Mouse (Mus musculus): ENCODE data around the gene Tcl1. TPM values are rescaled to one million over a fixed set of nuclear protein-coding genes. Genes with fewer than 3 reads are reported as not detected.
"Not testable (repeated sequence)": the region's sequence is repeated elsewhere in the genome, so short reads cannot be mapped to it uniquely, and the experiment has no call there.

Gene Tcl1
- total and polyA plus RNA-seq, 3 experiments = 0.49 TPM; not detected in 2

GRCm38 (mm10) chr12:105217101-105217760, 5.4 kb downstream of the Tcl1 start:
- H3K4me3 ChIP-seq (ENCODE audit: low read depth, low read length) = no peak overlapping the region

GRCm38 (mm10) chr12:105209231-105209630, 13.4 kb downstream of the Tcl1 start:
- DNase-seq (ENCODE audit: low spot score) (no peak), ATAC-seq (ENCODE audit: extremely low read depth, insufficient number of reproducible peaks, low FRiP score, poor library complexity, severe bottlenecking) (no peak)
- H3K4me1 ChIP-seq (ENCODE audit: insufficient read depth, low read depth, low read length) = no peaks in the 10 kb centered on the region
- H3K4me3 ChIP-seq (ENCODE audit: low read depth, low read length) = no peak overlapping the region
- no peak for TF ChIP-seq TAL1 (conservative IDR thresholded peaks at IDR 0.05; ENCODE audit: low read depth, low read length)
- no peak for TF ChIP-seq CTCF (IDR thresholded peaks at IDR 0.05; ENCODE audit: low read depth, low read length)
- peaks cover 71% of the 10 kb centered on the region for H3K9me3 ChIP-seq (replicated peaks)
- no peaks in the 10 kb centered on the region for H3K36me3 ChIP-seq (replicated peaks)
- no peaks in the 10 kb centered on the region for H3K27me3 ChIP-seq (ENCODE audit: insufficient read depth, low read length)

More at GRCm38 (mm10) chr12:105217101-105217760, 5.4 kb downstream of the Tcl1 start:
- no peak for ATAC-seq (ENCODE audit: extremely low read depth, insufficient number of reproducible peaks, low FRiP score, poor library complexity, severe bottlenecking)
- Histone ChIP-seq H3K27me3 (ENCODE audit: insufficient read depth, low read length) (peaks cover under 1% of the 10 kb centered on the region; the same call in 1 of the 2 replicates), H3K36me3 (replicated peaks) (no peaks in the 10 kb centered on the region), H3K4me1 (ENCODE audit: insufficient read depth, low read depth, low read length) (no peaks in the 10 kb centered on the region), H3K9me3 (replicated peaks) (peaks cover 82% of the 10 kb centered on the region)
- TF ChIP-seq POLR2AphosphoS5 (IDR thresholded peaks at IDR 0.05; ENCODE audit: insufficient replicate concordance, low read depth, low read length) (no peak), CTCF (IDR thresholded peaks at IDR 0.05; ENCODE audit: low read depth, low read length) (no peak), TAL1 (conservative IDR thresholded peaks at IDR 0.05; ENCODE audit: low read depth, low read length) (no peak), GATA2 (IDR thresholded peaks at IDR 0.05; ENCODE audit: borderline replicate concordance, low read depth, low read length) (no peak), GATA1 (IDR thresholded peaks at IDR 0.05; ENCODE audit: borderline replicate concordance, low read length) (no peak)
- DNase-seq (ENCODE audit: low spot score) = no peak

GRCm38 (mm10) chr12:105208441-105208840, 14.2 kb downstream of the Tcl1 start:
- H3K27me3 ChIP-seq (ENCODE audit: insufficient read depth, low read length) = no peaks in the 10 kb centered on the region
- H3K4me3 ChIP-seq (ENCODE audit: low read depth, low read length) = no peak overlapping the region
- H3K4me1 ChIP-seq (ENCODE audit: insufficient read depth, low read depth, low read length) = no peaks in the 10 kb centered on the region
- H3K36me3 ChIP-seq (replicated peaks) = no peaks in the 10 kb centered on the region
- no peak for TF ChIP-seq CTCF (IDR thresholded peaks at IDR 0.05; ENCODE audit: low read depth, low read length)
- no peak for TF ChIP-seq POLR2AphosphoS5 (IDR thresholded peaks at IDR 0.05; ENCODE audit: insufficient replicate concordance, low read depth, low read length)
- no peak for TF ChIP-seq TAL1 (conservative IDR thresholded peaks at IDR 0.05; ENCODE audit: low read depth, low read length)
- no peak for TF ChIP-seq GATA2 (IDR thresholded peaks at IDR 0.05; ENCODE audit: borderline replicate concordance, low read depth, low read length)
- no peak for TF ChIP-seq GATA1 (IDR thresholded peaks at IDR 0.05; ENCODE audit: borderline replicate concordance, low read length)
- ATAC-seq (ENCODE audit: extremely low read depth, insufficient number of reproducible peaks, low FRiP score, poor library complexity, severe bottlenecking) (no peak), DNase-seq (ENCODE audit: low spot score) (no peak)
- peaks cover 71% of the 10 kb centered on the region for H3K9me3 ChIP-seq (replicated peaks)

- H3K9me3 ChIP-seq (replicated peaks) = peaks cover 66% of the 10 kb centered on the region
- H3K27me3 ChIP-seq (ENCODE audit: insufficient read depth, low read length) = no peaks in the 10 kb centered on the region
- TF ChIP-seq CTCF (IDR thresholded peaks at IDR 0.05; ENCODE audit: low read depth, low read length) (no peak), GATA2 (IDR thresholded peaks at IDR 0.05; ENCODE audit: borderline replicate concordance, low read depth, low read length) (no peak), TAL1 (conservative IDR thresholded peaks at IDR 0.05; ENCODE audit: low read depth, low read length) (no peak), POLR2AphosphoS5 (IDR thresholded peaks at IDR 0.05; ENCODE audit: insufficient replicate concordance, low read depth, low read length) (no peak), GATA1 (IDR thresholded peaks at IDR 0.05; ENCODE audit: borderline replicate concordance, low read length) (no peak)
- no peaks in the 10 kb centered on the region for H3K36me3 ChIP-seq (replicated peaks)
- DNase-seq (ENCODE audit: low spot score) (no peak), ATAC-seq (ENCODE audit: extremely low read depth, insufficient number of reproducible peaks, low FRiP score, poor library complexity, severe bottlenecking) (no peak)
- no peaks in the 10 kb centered on the region for H3K4me1 ChIP-seq (ENCODE audit: insufficient read depth, low read depth, low read length)
- no peak overlapping the region for H3K4me3 ChIP-seq (ENCODE audit: low read depth, low read length)
Observed at GRCm38 (mm10) chr12:105207071-105207470, 15.5 kb downstream of the Tcl1 start.

GRCm38 (mm10) chr12:105201657-105202056, 20.9 kb downstream of the Tcl1 start, which contains the start of gene Tcl1b4:
Tcl1b4 (plus strand) TSS chr12:105201957.
- peaks cover 57% of the 10 kb centered on the region for H3K9me3 ChIP-seq (replicated peaks)
- H3K4me1 ChIP-seq (ENCODE audit: insufficient read depth, low read depth, low read length); H3K27me3 ChIP-seq (ENCODE audit: insufficient read depth, low read length); H3K36me3 ChIP-seq (replicated peaks); DNase-seq (ENCODE audit: low spot score); ATAC-seq (ENCODE audit: extremely low read depth, insufficient number of reproducible peaks, low FRiP score, poor library complexity, severe bottlenecking); H3K4me3 ChIP-seq (ENCODE audit: low read depth, low read length): not testable (repeated sequence)

- H3K4me1 ChIP-seq (ENCODE audit: insufficient read depth, low read depth, low read length); ATAC-seq (ENCODE audit: extremely low read depth, insufficient number of reproducible peaks, low FRiP score, poor library complexity, severe bottlenecking); H3K27me3 ChIP-seq (ENCODE audit: insufficient read depth, low read length); H3K4me3 ChIP-seq (ENCODE audit: low read depth, low read length); H3K36me3 ChIP-seq (replicated peaks); DNase-seq (ENCODE audit: low spot score): not testable (repeated sequence)
- peaks cover 48% of the 10 kb centered on the region for H3K9me3 ChIP-seq (replicated peaks)
Observed at GRCm38 (mm10) chr12:105199684-105200497, 22.7 kb downstream of the Tcl1 start.

GRCm38 (mm10) chr12:105190743-105191142, 31.9 kb downstream of the Tcl1 start, which contains the start of gene Tcl1b3:
Tcl1b3 (plus strand) TSS chr12:105191043.
- not testable (repeated sequence) for ATAC-seq (ENCODE audit: extremely low read depth, insufficient number of reproducible peaks, low FRiP score, poor library complexity, severe bottlenecking); H3K27me3 ChIP-seq (ENCODE audit: insufficient read depth, low read length); H3K36me3 ChIP-seq (replicated peaks); DNase-seq (ENCODE audit: low spot score); H3K4me3 ChIP-seq (ENCODE audit: low read depth, low read length); H3K4me1 ChIP-seq (ENCODE audit: insufficient read depth, low read depth, low read length)
- peaks cover 49% of the 10 kb centered on the region for H3K9me3 ChIP-seq (replicated peaks)

- not testable (repeated sequence) for DNase-seq (ENCODE audit: low spot score); ATAC-seq (ENCODE audit: extremely low read depth, insufficient number of reproducible peaks, low FRiP score, poor library complexity, severe bottlenecking); H3K4me3 ChIP-seq (ENCODE audit: low read depth, low read length); H3K4me1 ChIP-seq (ENCODE audit: insufficient read depth, low read depth, low read length); H3K27me3 ChIP-seq (ENCODE audit: insufficient read depth, low read length); H3K36me3 ChIP-seq (replicated peaks)
- peaks cover 42% of the 10 kb centered on the region for H3K9me3 ChIP-seq (replicated peaks)
Observed at GRCm38 (mm10) chr12:105188980-105189379, 33.6 kb downstream of the Tcl1 start.

GRCm38 (mm10) chr12:105181040-105181644, 41.5 kb downstream of the Tcl1 start:
- H3K36me3 ChIP-seq (replicated peaks); H3K27me3 ChIP-seq (ENCODE audit: insufficient read depth, low read length); DNase-seq (ENCODE audit: low spot score); H3K4me3 ChIP-seq (ENCODE audit: low read depth, low read length); ATAC-seq (ENCODE audit: extremely low read depth, insufficient number of reproducible peaks, low FRiP score, poor library complexity, severe bottlenecking); H3K4me1 ChIP-seq (ENCODE audit: insufficient read depth, low read depth, low read length): not testable (repeated sequence)
- H3K9me3 ChIP-seq (replicated peaks) = peaks cover 18% of the 10 kb centered on the region
